Mouse (Mus musculus): ENCODE measurements around the gene Bend3. TPM values are rescaled to one million over a fixed set of nuclear protein-coding genes. Genes with fewer than 3 reads are reported as not detected.

Bend3 gene
- 4.2 and 5.3 TPM in 2 replicates for polyA plus RNA-seq (2014; fragmentation: Nextera tagmentation; extraction: Ambion mirVana)

GRCm38 (mm10) chr10:43478751-43479435, at the start of gene Bend3:
Gene Bend3 (plus strand): TSS chr10:43478831.
- H3K27ac ChIP-seq (ENCODE audit: low read depth), result peak within 1 kb of the TSS; percentile 98
- DNase-seq (ENCODE audit: low spot score), result no peak
- H3K4me3 ChIP-seq (ENCODE audit: low read depth, low read length), result peak within 1 kb of the TSS; percentile 77
- ATAC-seq (replicated peaks; ENCODE audit: low FRiP score, low TSS enrichment, low read depth), result peak; percentile 73
- under 1% methylated on average over 61 of the region's 101 CpGs for WGBS
- peaks cover 32% of the 10 kb centered on the region; the same call in 1 of the 2 replicates for H3K4me1 ChIP-seq (replicated peaks; ENCODE audit: control insufficient read depth, insufficient read depth, low read length)
- peak within 1 kb of the TSS; percentile 98 for H3K9ac ChIP-seq (ENCODE audit: low read length)
- H3K9me3 ChIP-seq (ENCODE audit: control insufficient read depth, low read length), result no peaks in the 10 kb centered on the region
- no peaks in the 10 kb centered on the region for H3K36me3 ChIP-seq (ENCODE audit: control insufficient read depth, insufficient read depth, low read length)
- H3K4me2 ChIP-seq (ENCODE audit: low read length), result peak within 1 kb of the TSS; percentile 88
- no peaks in the 10 kb centered on the region for H3K27me3 ChIP-seq (replicated peaks; ENCODE audit: control insufficient read depth, insufficient read depth, low read length)

- H3K27me3 ChIP-seq (replicated peaks; ENCODE audit: control insufficient read depth, insufficient read depth, low read length), result no peaks in the 10 kb centered on the region
- no peak for DNase-seq (ENCODE audit: low spot score)
- no peak overlapping the region for H3K9ac ChIP-seq (ENCODE audit: low read length)
- no peak overlapping the region for H3K4me2 ChIP-seq (ENCODE audit: low read length)
- H3K27ac ChIP-seq (ENCODE audit: low read depth), result no peak overlapping the region
- 0 out of 2 replicates have a peak, but pooled peaks cover 5% of the 10 kb centered on the region for H3K9me3 ChIP-seq (ENCODE audit: control insufficient read depth, low read length)
- no peaks in the 10 kb centered on the region for H3K4me1 ChIP-seq (replicated peaks; ENCODE audit: control insufficient read depth, insufficient read depth, low read length)
- WGBS, result 84% methylated on average over 5 of the region's 5 CpGs
- H3K36me3 ChIP-seq (ENCODE audit: control insufficient read depth, insufficient read depth, low read length), result no peaks in the 10 kb centered on the region
- no peak overlapping the region for H3K4me3 ChIP-seq (ENCODE audit: low read depth, low read length)
- ATAC-seq (replicated peaks; ENCODE audit: low FRiP score, low TSS enrichment, low read depth), result no peak
These were observed 48.0 kb upstream of the Bend3 start for GRCm38 (mm10) chr10:43430606-43431005.

- DNase-seq (ENCODE audit: low spot score) (no peak), ATAC-seq (replicated peaks; ENCODE audit: low FRiP score, low TSS enrichment, low read depth) (no peak)
- Histone ChIP-seq H3K9ac (ENCODE audit: low read length) (no peak overlapping the region), H3K4me3 (ENCODE audit: low read depth, low read length) (no peak overlapping the region), H3K4me2 (ENCODE audit: low read length) (no peak overlapping the region), H3K27ac (ENCODE audit: low read depth) (no peak overlapping the region), H3K4me1 (replicated peaks; ENCODE audit: control insufficient read depth, insufficient read depth, low read length) (peaks cover 5% of the 10 kb centered on the region; the same call in 1 of the 2 replicates), H3K36me3 (ENCODE audit: control insufficient read depth, insufficient read depth, low read length) (no peaks in the 10 kb centered on the region), H3K9me3 (ENCODE audit: control insufficient read depth, low read length) (0 out of 2 replicates have a peak, but pooled peaks cover 5% of the 10 kb centered on the region), H3K27me3 (replicated peaks; ENCODE audit: control insufficient read depth, insufficient read depth, low read length) (no peaks in the 10 kb centered on the region)
- WGBS, result 83% methylated on average over 4 of the region's 4 CpGs
These were observed 44.3 kb upstream of the Bend3 start for GRCm38 (mm10) chr10:43434326-43434725.

DNA sequence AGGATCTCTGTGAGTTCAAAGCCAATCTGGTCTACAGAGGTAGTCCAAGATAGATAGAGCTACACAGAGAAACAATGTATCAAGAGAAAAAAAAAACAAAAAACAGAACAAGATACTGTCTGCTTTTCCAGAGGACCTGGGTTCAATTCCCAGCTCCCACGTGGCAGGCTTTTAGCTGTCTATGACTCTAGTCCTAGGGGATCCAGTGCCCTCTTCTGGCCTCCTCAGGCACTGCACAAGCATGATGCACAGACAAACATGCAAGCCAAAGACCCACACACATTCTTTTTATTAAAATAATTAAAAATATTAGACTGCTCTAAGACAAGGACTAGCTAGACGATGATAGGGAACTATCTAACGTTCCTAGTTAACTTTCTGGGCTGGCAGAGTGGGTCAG, 42.9 kb upstream of the Bend3 start:
- no peak overlapping the region for H3K27ac ChIP-seq (ENCODE audit: low read depth)
- H3K9ac ChIP-seq (ENCODE audit: low read length), result no peak overlapping the region
- no peak for ATAC-seq (replicated peaks; ENCODE audit: low FRiP score, low TSS enrichment, low read depth)
- no peaks in the 10 kb centered on the region for H3K36me3 ChIP-seq (ENCODE audit: control insufficient read depth, insufficient read depth, low read length)
- no peak for DNase-seq (ENCODE audit: low spot score)
- 89% methylated on average over 3 of the region's 3 CpGs for WGBS
- H3K9me3 ChIP-seq (ENCODE audit: control insufficient read depth, low read length), result no peaks in the 10 kb centered on the region
- peaks cover 15% of the 10 kb centered on the region for H3K4me1 ChIP-seq (replicated peaks; ENCODE audit: control insufficient read depth, insufficient read depth, low read length)
- no peak overlapping the region for H3K4me3 ChIP-seq (ENCODE audit: low read depth, low read length)
- H3K4me2 ChIP-seq (ENCODE audit: low read length), result no peak overlapping the region
- H3K27me3 ChIP-seq (replicated peaks; ENCODE audit: control insufficient read depth, insufficient read depth, low read length), result no peaks in the 10 kb centered on the region

DNA sequence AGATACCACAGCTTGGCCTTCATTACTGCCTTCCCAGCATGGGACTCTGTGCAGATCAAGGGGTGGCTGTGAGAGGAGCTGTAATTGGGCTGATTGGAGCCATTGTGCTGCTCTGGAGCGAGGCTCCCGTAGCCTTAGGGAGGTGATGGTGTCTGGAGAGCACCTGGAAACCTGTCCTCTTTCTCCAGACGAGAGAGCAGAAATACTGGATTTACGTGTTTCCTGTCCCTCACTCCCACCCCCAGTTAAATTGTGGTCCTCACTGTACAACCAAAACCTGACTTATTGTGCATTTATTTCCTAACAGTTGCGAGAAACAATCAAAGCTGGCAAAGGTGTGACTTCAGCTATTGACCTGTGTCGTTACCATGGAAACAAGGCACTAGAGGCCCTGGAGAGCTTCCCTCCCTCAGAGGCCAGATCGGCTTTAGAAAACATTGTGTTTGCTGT, 39.1 kb upstream of the Bend3 start:
- ATAC-seq (replicated peaks; ENCODE audit: low FRiP score, low TSS enrichment, low read depth) (no peak), DNase-seq (ENCODE audit: low spot score) (no peak)
- Histone ChIP-seq H3K4me3 (ENCODE audit: low read depth, low read length) (no peak overlapping the region), H3K36me3 (ENCODE audit: control insufficient read depth, insufficient read depth, low read length) (no peaks in the 10 kb centered on the region), H3K27ac (ENCODE audit: low read depth) (peak overlapping the region; percentile 35; the same call in 1 of the 2 replicates), H3K9me3 (ENCODE audit: control insufficient read depth, low read length) (no peaks in the 10 kb centered on the region), H3K4me2 (ENCODE audit: low read length) (no peak overlapping the region), H3K27me3 (replicated peaks; ENCODE audit: control insufficient read depth, insufficient read depth, low read length) (no peaks in the 10 kb centered on the region), H3K4me1 (replicated peaks; ENCODE audit: control insufficient read depth, insufficient read depth, low read length) (peaks cover 15% of the 10 kb centered on the region), H3K9ac (ENCODE audit: low read length) (no peak overlapping the region)
- WGBS, result 17% methylated on average over 7 of the region's 7 CpGs

GRCm38 (mm10) chr10:43440050-43440449, 38.6 kb upstream of the Bend3 start:
- Histone ChIP-seq H3K4me2 (ENCODE audit: low read length) (no peak overlapping the region), H3K4me3 (ENCODE audit: low read depth, low read length) (no peak overlapping the region), H3K36me3 (ENCODE audit: control insufficient read depth, insufficient read depth, low read length) (no peaks in the 10 kb centered on the region), H3K9ac (ENCODE audit: low read length) (no peak overlapping the region), H3K4me1 (replicated peaks; ENCODE audit: control insufficient read depth, insufficient read depth, low read length) (peaks cover 15% of the 10 kb centered on the region), H3K27me3 (replicated peaks; ENCODE audit: control insufficient read depth, insufficient read depth, low read length) (no peaks in the 10 kb centered on the region), H3K27ac (ENCODE audit: low read depth) (peak overlapping the region; percentile 35; the same call in 1 of the 2 replicates), H3K9me3 (ENCODE audit: control insufficient read depth, low read length) (no peaks in the 10 kb centered on the region)
- ATAC-seq (replicated peaks; ENCODE audit: low FRiP score, low TSS enrichment, low read depth) (no peak), DNase-seq (ENCODE audit: low spot score) (no peak)
- 46% methylated on average over 13 of the region's 13 CpGs for WGBS

DNA sequence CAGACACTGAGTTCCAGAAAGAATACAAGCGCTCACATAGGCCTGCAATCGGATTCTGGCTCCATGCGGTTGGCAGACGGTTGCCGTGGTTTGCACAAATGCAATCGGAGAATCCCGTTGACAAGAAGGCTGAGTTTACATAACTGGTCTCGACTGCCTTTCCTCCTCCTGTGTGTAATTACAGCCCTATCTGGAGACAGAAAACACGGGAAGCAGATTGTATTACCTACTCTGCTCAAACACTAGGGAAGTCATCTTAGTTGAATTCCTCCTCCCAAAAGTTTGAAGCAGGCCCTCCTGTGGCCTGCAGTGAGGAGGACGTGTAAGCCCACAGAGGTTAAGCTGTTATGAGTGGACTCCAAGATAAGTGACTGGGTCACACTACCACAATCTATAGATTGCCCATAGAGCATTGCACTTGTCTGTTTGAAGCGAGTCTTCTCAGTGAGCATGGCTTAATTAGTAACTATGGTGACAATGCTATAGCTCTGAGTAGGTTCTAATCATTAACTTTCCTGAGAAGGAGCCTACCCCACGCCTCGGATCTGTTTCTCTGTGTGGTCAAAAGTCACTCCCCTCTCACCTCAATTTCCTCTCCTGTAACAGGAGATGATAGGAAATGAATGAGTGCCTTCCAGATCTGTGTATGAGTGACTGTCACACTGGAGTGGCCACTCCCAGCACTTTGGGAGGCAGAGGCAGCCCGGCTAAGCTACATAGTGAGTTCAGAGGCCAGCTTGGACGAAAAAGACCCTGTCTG, 37.5 kb upstream of the Bend3 start:
- WGBS, result 54% methylated on average over 15 of the region's 15 CpGs
- Histone ChIP-seq H3K9me3 (ENCODE audit: control insufficient read depth, low read length) (no peaks in the 10 kb centered on the region), H3K4me1 (replicated peaks; ENCODE audit: control insufficient read depth, insufficient read depth, low read length) (peaks cover 15% of the 10 kb centered on the region), H3K27ac (ENCODE audit: low read depth) (peak overlapping the region; percentile 55), H3K4me2 (ENCODE audit: low read length) (no peak overlapping the region), H3K36me3 (ENCODE audit: control insufficient read depth, insufficient read depth, low read length) (no peaks in the 10 kb centered on the region), H3K27me3 (replicated peaks; ENCODE audit: control insufficient read depth, insufficient read depth, low read length) (no peaks in the 10 kb centered on the region), H3K4me3 (ENCODE audit: low read depth, low read length) (no peak overlapping the region), H3K9ac (ENCODE audit: low read length) (no peak overlapping the region)
- peak; percentile 87 for ATAC-seq (replicated peaks; ENCODE audit: low FRiP score, low TSS enrichment, low read depth)
- peak; percentile 65 for DNase-seq (ENCODE audit: low spot score)

GRCm38 (mm10) chr10:43448656-43449055, 30.0 kb upstream of the Bend3 start:
- no peak for DNase-seq (ENCODE audit: low spot score)
- 0 out of 2 replicates have a peak, but pooled peaks cover 9% of the 10 kb centered on the region for H3K4me1 ChIP-seq (replicated peaks; ENCODE audit: control insufficient read depth, insufficient read depth, low read length)
- H3K36me3 ChIP-seq (ENCODE audit: control insufficient read depth, insufficient read depth, low read length), result no peaks in the 10 kb centered on the region
- no peak overlapping the region for H3K4me3 ChIP-seq (ENCODE audit: low read depth, low read length)
- H3K27ac ChIP-seq (ENCODE audit: low read depth), result no peak overlapping the region
- H3K9ac ChIP-seq (ENCODE audit: low read length), result no peak overlapping the region
- 93% methylated on average over 3 of the region's 3 CpGs for WGBS
- no peak for ATAC-seq (replicated peaks; ENCODE audit: low FRiP score, low TSS enrichment, low read depth)
- no peaks in the 10 kb centered on the region for H3K9me3 ChIP-seq (ENCODE audit: control insufficient read depth, low read length)
- no peaks in the 10 kb centered on the region for H3K27me3 ChIP-seq (replicated peaks; ENCODE audit: control insufficient read depth, insufficient read depth, low read length)
- no peak overlapping the region for H3K4me2 ChIP-seq (ENCODE audit: low read length)
